Mouse (Mus musculus): ENCODE data around the gene Zfp706.

GRCm38 (mm10) chr15:37047403-37047802, 39.8 kb upstream of the Zfp706 start:
- no peak for TF ChIP-seq CTCF (conservative IDR thresholded peaks at IDR 0.05; ENCODE audit: low read length)
- no peak for TF ChIP-seq NANOG (IDR thresholded peaks at IDR 0.05; ENCODE audit: borderline replicate concordance, low read length)
- TF ChIP-seq POU5F1 (IDR thresholded peaks at IDR 0.05; ENCODE audit: borderline replicate concordance, low read length), result no peak

Data from E14TG2a.4 (cell line).